Mouse (Mus musculus) ovary, adult 18-20 months (tissue): ENCODE data around the gene Strc.
"Not testable (repeated sequence)": the region's sequence is repeated elsewhere in the genome, so short reads cannot be mapped to it uniquely, and the experiment has no call there.

Experiments used
- DNase-seq: peaks from one replicate; pipeline ENCODE4 v3.0.0; 2022; ENCODE audit warnings: low spot score, mixed read lengths

Strc gene

GRCm38 (mm10) chr2:121386961-121387575 is at the start of gene Strc:
Gene Strc (minus strand): TSS chr2:121387168.
- DNase-seq: not testable (repeated sequence)

- DNase-seq: no peak
Measured at GRCm38 (mm10) chr2:121434854-121435253, 47.9 kb upstream of the Strc start.

GRCm38 (mm10) chr2:121425890-121426289 is 38.9 kb upstream of the Strc start:
- DNase-seq: no peak

GRCm38 (mm10) chr2:121423166-121423565 is 36.2 kb upstream of the Strc start:
- DNase-seq: no peak

- no peak for DNase-seq
Measured at GRCm38 (mm10) chr2:121418476-121418875, 31.5 kb upstream of the Strc start.

GRCm38 (mm10) chr2:121416356-121416755 is 29.4 kb upstream of the Strc start:
- DNase-seq: no peak

- no peak for DNase-seq
Measured at GRCm38 (mm10) chr2:121415591-121415990, 28.6 kb upstream of the Strc start.

- DNase-seq: no peak
Measured at GRCm38 (mm10) chr2:121415103-121415502, 28.1 kb upstream of the Strc start.

GRCm38 (mm10) chr2:121414139-121414685 is 27.2 kb upstream of the Strc start:
- DNase-seq: no peak

GRCm38 (mm10) chr2:121413387-121414042 is 26.5 kb upstream of the Strc start, which contains the start of the genes Pdia3 and Catsper2:
Gene Pdia3 (plus strand): TSS chr2:121413775.
Gene Catsper2 (minus strand): TSS chr2:121413792.
- peak; percentile 98 for DNase-seq

GRCm38 (mm10) chr2:121412843-121413386 is 25.9 kb upstream of the Strc start:
- DNase-seq: peak; percentile 3

- no peak for DNase-seq
Measured at GRCm38 (mm10) chr2:121408160-121408559, 21.2 kb upstream of the Strc start.

GRCm38 (mm10) chr2:121403296-121403695 is 16.3 kb upstream of the Strc start:
- no peak for DNase-seq

- DNase-seq: peak; percentile 34
Measured at GRCm38 (mm10) chr2:121396624-121397023, 9.7 kb upstream of the Strc start.

GRCm38 (mm10) chr2:121374766-121375165 is 12.2 kb downstream of the Strc start:
- DNase-seq: no peak

GRCm38 (mm10) chr2:121372266-121372665 is 14.7 kb downstream of the Strc start:
- no peak for DNase-seq

- DNase-seq: no peak
Measured at GRCm38 (mm10) chr2:121370921-121371320, 16.0 kb downstream of the Strc start.

- DNase-seq: no peak
Measured at GRCm38 (mm10) chr2:121368831-121369230, 18.1 kb downstream of the Strc start.

- DNase-seq: no peak
Measured at GRCm38 (mm10) chr2:121363656-121364055, 23.3 kb downstream of the Strc start.

GRCm38 (mm10) chr2:121359461-121359860 is 27.5 kb downstream of the Strc start:
- no peak for DNase-seq

- peak; percentile 32 for DNase-seq
Measured at GRCm38 (mm10) chr2:121358381-121358780, 28.6 kb downstream of the Strc start.

GRCm38 (mm10) chr2:121357961-121358360 is 29.0 kb downstream of the Strc start:
- DNase-seq: no peak

GRCm38 (mm10) chr2:121357494-121357893 is 29.5 kb downstream of the Strc start, which contains the start of gene Ckmt1:
Gene Ckmt1 (plus strand): TSS chr2:121357714.
- DNase-seq: no peak
